Mouse (Mus musculus) thymus, adult 2 months (tissue): Measurements from ENCODE around the gene Capn1. TPM values are rescaled to one million over a fixed set of nuclear protein-coding genes. Genes with fewer than 3 reads are reported as not detected.

Source experiments
- DNase-seq: peaks from one replicate; pipeline ENCODE4 v3.0.0; 2021
- H3K27ac ChIP-seq: fragments of 200-500 bp; 2 replicates; pipeline ENCODE4 v1.5.1; 2012; ENCODE audit warnings: low read length, control low read depth; ENCODE audit not compliant: control insufficient read depth, insufficient read depth
- H3K27me3 ChIP-seq: fragments of 200-500 bp; 2 replicates; pipeline ENCODE4 v1.6.1; 2012; ENCODE audit warnings: mild to moderate bottlenecking, low read length, moderate library complexity, mixed read lengths; ENCODE audit not compliant: control insufficient read depth, insufficient read depth
- H3K36me3 ChIP-seq: fragments of 200-500 bp; 2 replicates; pipeline ENCODE4 v1.6.1; 2012; ENCODE audit warnings: mild to moderate bottlenecking, low read length, moderate library complexity; ENCODE audit not compliant: control insufficient read depth, insufficient read depth
- H3K4me1 ChIP-seq: fragments of 200-500 bp; replicated peaks from 2 replicates; pipeline ENCODE4 v1.6.1; 2012; ENCODE audit warnings: low read length; ENCODE audit not compliant: control insufficient read depth, insufficient read depth
- H3K4me3 ChIP-seq: fragments of 200-500 bp; 2 replicates; pipeline ENCODE4 v1.5.1; 2012; ENCODE audit warnings: mild to moderate bottlenecking, low read length, control low read depth, moderate library complexity; ENCODE audit not compliant: control insufficient read depth, insufficient read depth
- CTCF ChIP-seq: fragments of 200-500 bp; IDR thresholded peaks from 2 replicates; pipeline ENCODE4 v1.5.1; 2012; ENCODE audit warnings: mild to moderate bottlenecking, control low read depth, low read length, moderate library complexity, borderline replicate concordance; ENCODE audit not compliant: control insufficient read depth, poor library complexity, insufficient read depth; ENCODE audit errors: extremely low read depth
- POLR2A ChIP-seq: fragments of 200-500 bp; IDR thresholded peaks from 2 replicates; pipeline ENCODE4 v1.6.1; 2012; ENCODE audit warnings: mild to moderate bottlenecking, low read length, control low read depth, moderate library complexity; ENCODE audit not compliant: control insufficient read depth, poor library complexity, insufficient read depth; ENCODE audit errors: extremely low read depth
- WGBS: fragments of 180-500 bp; shearing (Covaris S2); methylation state at CpG from one replicate; pipeline ENCODE4 v1.1.7; 2018; 5-methylcytosine and 5-hydroxymethylcytosine counted together
- polyA plus RNA-seq: library from polyadenylated mRNA; depleted of rRNA; stranded (reverse); fragments of >200 nt; gene quantifications from 2 replicates; pipeline ENCODE4 v1.2.3, GENCODE M21; 2012

Capn1 gene
- polyA plus RNA-seq, 1 experiment, result 101 TPM

GRCm38 (mm10) chr19:5992012-5992411, 23.7 kb downstream of the Capn1 start:
- no peak for TF ChIP-seq POLR2A
- TF ChIP-seq CTCF, result no peak
- Histone ChIP-seq H3K27me3 (no peaks in the 10 kb centered on the region), H3K36me3 (peaks cover 24% of the 10 kb centered on the region), H3K4me3 (no peak overlapping the region), H3K4me1 (peaks cover 10% of the 10 kb centered on the region), H3K27ac (no peak overlapping the region)
- DNase-seq, result no peak
- 68% methylated on average over 7 of the region's 7 CpGs for WGBS

GRCm38 (mm10) chr19:5991467-5991866, 24.2 kb downstream of the Capn1 start:
- peaks cover 10% of the 10 kb centered on the region for H3K4me1 ChIP-seq
- no peaks in the 10 kb centered on the region for H3K27me3 ChIP-seq
- no peak for DNase-seq
- TF ChIP-seq POLR2A (no peak), CTCF (no peak)
- WGBS, result 98% methylated on average over 7 of the region's 7 CpGs
- H3K4me3 ChIP-seq, result no peak overlapping the region
- peaks cover 24% of the 10 kb centered on the region for H3K36me3 ChIP-seq
- H3K27ac ChIP-seq, result no peak overlapping the region

GRCm38 (mm10) chr19:5990921-5991320, 24.8 kb downstream of the Capn1 start:
- Histone ChIP-seq H3K27ac (no peak overlapping the region), H3K27me3 (no peaks in the 10 kb centered on the region), H3K36me3 (peaks cover 22% of the 10 kb centered on the region), H3K4me3 (no peak overlapping the region), H3K4me1 (peaks cover 10% of the 10 kb centered on the region)
- no peak for DNase-seq
- no peak for TF ChIP-seq POLR2A
- no peak for TF ChIP-seq CTCF
- WGBS, result 91% methylated on average over 1 of the region's 1 CpGs

GRCm38 (mm10) chr19:5990033-5990432, 25.7 kb downstream of the Capn1 start:
- no peak overlapping the region for H3K27ac ChIP-seq
- WGBS, result 97% methylated on average over 12 of the region's 12 CpGs
- TF ChIP-seq CTCF (no peak), POLR2A (no peak)
- no peaks in the 10 kb centered on the region for H3K27me3 ChIP-seq
- peaks cover 10% of the 10 kb centered on the region for H3K4me1 ChIP-seq
- H3K36me3 ChIP-seq, result peaks cover 20% of the 10 kb centered on the region
- H3K4me3 ChIP-seq, result no peak overlapping the region
- no peak for DNase-seq

DNA sequence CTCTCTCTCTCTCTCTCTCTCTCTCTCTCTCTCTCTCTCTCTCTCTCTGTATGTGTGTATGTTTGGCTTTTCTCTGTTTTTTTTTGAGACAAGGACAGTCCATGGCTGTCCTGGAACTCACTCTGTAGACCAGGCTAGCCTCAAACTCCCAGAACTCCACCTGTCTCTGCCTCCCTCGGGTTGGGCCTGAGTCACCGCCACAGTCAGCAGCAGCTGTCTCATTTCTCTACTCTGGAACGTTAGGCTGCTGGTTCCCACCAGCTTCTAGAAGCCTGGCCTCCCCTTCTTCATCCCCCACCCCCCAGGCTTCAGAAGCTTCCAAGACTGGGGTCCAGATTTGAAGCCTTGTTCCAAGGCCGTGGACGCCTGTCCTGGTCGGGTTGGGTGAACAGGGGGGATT, 26.1 kb downstream of the Capn1 start:
- TF ChIP-seq POLR2A (no peak), CTCF (no peak)
- DNase-seq, result no peak
- Histone ChIP-seq H3K27ac (no peak overlapping the region), H3K27me3 (no peaks in the 10 kb centered on the region), H3K4me3 (no peak overlapping the region), H3K36me3 (peaks cover 18% of the 10 kb centered on the region), H3K4me1 (peaks cover 10% of the 10 kb centered on the region)
- WGBS, result 64% methylated on average over 6 of the region's 6 CpGs

- 8% methylated on average over 11 of the region's 13 CpGs for WGBS
- peak; percentile 87 for DNase-seq
- Histone ChIP-seq H3K27me3 (no peaks in the 10 kb centered on the region), H3K36me3 (peaks cover 11% of the 10 kb centered on the region), H3K4me3 (no peak overlapping the region), H3K4me1 (peaks cover 10% of the 10 kb centered on the region), H3K27ac (no peak overlapping the region; the same call in 1 of the 2 replicates)
- TF ChIP-seq CTCF, result peak; percentile 10; the same call in 1 of the 2 replicates
- TF ChIP-seq POLR2A, result no peak
Observed at GRCm38 (mm10) chr19:5988815-5989452, 26.8 kb downstream of the Capn1 start.

DNA sequence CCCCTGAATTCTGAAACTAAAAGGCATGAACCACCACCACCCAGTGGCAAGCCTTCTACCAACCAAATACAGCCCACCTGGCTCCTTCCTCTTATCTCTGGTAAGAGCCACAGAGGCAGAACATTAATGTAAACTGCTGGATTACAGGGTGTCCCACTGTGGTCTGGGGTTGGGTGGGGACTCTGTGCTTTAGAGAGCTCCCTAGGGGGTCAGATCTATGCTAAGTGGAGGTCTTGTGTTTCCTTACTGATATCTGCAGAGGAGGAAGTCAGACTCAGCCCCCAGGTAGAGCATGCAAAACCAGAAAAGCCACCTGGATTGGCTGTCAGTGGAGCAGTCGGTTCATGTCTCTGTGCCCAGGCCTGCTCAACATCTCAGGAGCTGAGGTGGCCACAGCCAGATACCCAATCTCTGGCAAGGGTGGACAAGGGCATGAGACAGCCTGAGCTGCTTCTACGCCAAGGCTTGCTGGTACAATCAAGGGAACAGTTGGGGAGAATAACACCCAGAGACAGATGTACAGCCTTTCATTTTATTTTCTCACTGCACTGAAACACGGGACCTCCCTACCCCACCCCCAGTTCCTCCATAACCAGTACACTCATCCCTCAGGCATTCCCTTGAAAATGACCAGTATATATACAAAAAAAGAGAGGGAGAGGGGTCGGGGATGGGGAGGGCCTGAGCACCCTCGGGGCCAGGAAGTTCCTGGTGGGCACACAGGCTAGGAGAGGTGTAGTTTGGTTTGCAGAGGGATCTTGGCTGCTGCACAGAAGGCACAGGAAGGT, 27.5 kb downstream of the Capn1 start:
- TF ChIP-seq CTCF (no peak), POLR2A (no peak)
- no peak overlapping the region; the same call in 1 of the 2 replicates for H3K27ac ChIP-seq
- H3K27me3 ChIP-seq, result no peaks in the 10 kb centered on the region
- peaks cover 4% of the 10 kb centered on the region; the same call in 1 of the 2 replicates for H3K36me3 ChIP-seq
- DNase-seq, result no peak
- no peak overlapping the region for H3K4me3 ChIP-seq
- H3K4me1 ChIP-seq, result peaks cover 10% of the 10 kb centered on the region
- 40% methylated on average over 5 of the region's 5 CpGs for WGBS
